Mouse (Mus musculus) heart, embryonic 14.5 days (tissue): ENCODE measurements around the gene Arl15. TPM values are rescaled to one million over a fixed set of nuclear protein-coding genes. Genes with fewer than 3 reads are reported as not detected.

ENCODE experiments used
- ATAC-seq: fragments of 200-750 bp; cut with Nextera tagmentation; 2 replicates; pipeline ENCODE4 v1.8.0; 2017; ENCODE audit warnings: low read depth, moderate TSS enrichment; ENCODE audit not compliant: insufficient number of reproducible peaks, insufficient read depth, low FRiP score
- H3K27ac ChIP-seq, 2 experiments: fragments of 200-500 bp in 1 of 2; fragments of 300-500 bp in 1 of 2; sonication (generic) in 1 of 2; replicated peaks in 1 of 2; 2 replicates each; pipeline ENCODE4 v1.5.1; 2012 to 2014; ENCODE audit warnings: low read depth in 2 of 2, low read length in 2 of 2, control low read depth in 1 of 2, mild to moderate bottlenecking in 1 of 2, mixed read lengths in 1 of 2; ENCODE audit not compliant: control insufficient read depth in 1 of 2, insufficient read depth in 1 of 2
- H3K27me3 ChIP-seq: fragments of 300-500 bp; sonication (generic); 2 replicates; pipeline ENCODE4 v1.6.1; 2014; ENCODE audit warnings: mild to moderate bottlenecking, low read length, control low read depth; ENCODE audit not compliant: control insufficient read depth, insufficient read depth
- H3K36me3 ChIP-seq: fragments of 300-500 bp; sonication (generic); 2 replicates; pipeline ENCODE4 v1.6.1; 2014; ENCODE audit warnings: mild to moderate bottlenecking, control low read depth, low read length, mixed read lengths; ENCODE audit not compliant: control insufficient read depth, insufficient read depth
- H3K4me1 ChIP-seq, 2 experiments: fragments of 200-500 bp in 1 of 2; fragments of 300-500 bp in 1 of 2; sonication (generic) in 1 of 2; 2 replicates each; pipeline ENCODE4 v1.6.1; 2012 to 2014; ENCODE audit warnings: low read length in 2 of 2, control low read depth in 1 of 2, mixed read lengths in 1 of 2; ENCODE audit not compliant: control insufficient read depth in 2 of 2, insufficient read depth in 2 of 2
- H3K4me2 ChIP-seq: fragments of 300-500 bp; sonication (generic); 2 replicates; pipeline ENCODE4 v1.6.1; 2014; ENCODE audit warnings: mild to moderate bottlenecking, low read length
- H3K4me3 ChIP-seq, 2 experiments: fragments of 200-500 bp in 1 of 2; fragments of 300-500 bp in 1 of 2; sonication (generic) in 1 of 2; 2 replicates each; pipeline ENCODE4 v1.5.1; 2012 to 2014; ENCODE audit warnings: low read length in 2 of 2, mild to moderate bottlenecking in 2 of 2, control low read depth in 1 of 2, low read depth in 1 of 2, moderate library complexity in 1 of 2; ENCODE audit not compliant: control insufficient read depth in 1 of 2, insufficient read depth in 1 of 2
- H3K9ac ChIP-seq: fragments of 300-500 bp; sonication (generic); 2 replicates; pipeline ENCODE4 v1.6.1; 2014; ENCODE audit warnings: mild to moderate bottlenecking, low read length
- H3K9me3 ChIP-seq: fragments of 300-500 bp; sonication (generic); 2 replicates; pipeline ENCODE4 v1.6.1; 2016; ENCODE audit warnings: low read length, control low read depth; ENCODE audit not compliant: control insufficient read depth
- WGBS: fragments of 180-500 bp; shearing (Covaris S2); extraction: QIAGEN DNeasy Blood & Tissue Kit; methylation state at CpG from one replicate; pipeline ENCODE4 v1.1.7; 2014; 5-methylcytosine and 5-hydroxymethylcytosine counted together
- polyA plus RNA-seq: library from polyadenylated mRNA; unstranded; fragments of >200 nt; fragmentation: Nextera tagmentation; extraction: Ambion mirVana; gene quantifications from 2 replicates; pipeline ENCODE4 v1.2.1, GENCODE M21; 2014

Arl15 gene
- polyA plus RNA-seq, 1 experiment from 2014 or later, result 8.3 TPM

DNA sequence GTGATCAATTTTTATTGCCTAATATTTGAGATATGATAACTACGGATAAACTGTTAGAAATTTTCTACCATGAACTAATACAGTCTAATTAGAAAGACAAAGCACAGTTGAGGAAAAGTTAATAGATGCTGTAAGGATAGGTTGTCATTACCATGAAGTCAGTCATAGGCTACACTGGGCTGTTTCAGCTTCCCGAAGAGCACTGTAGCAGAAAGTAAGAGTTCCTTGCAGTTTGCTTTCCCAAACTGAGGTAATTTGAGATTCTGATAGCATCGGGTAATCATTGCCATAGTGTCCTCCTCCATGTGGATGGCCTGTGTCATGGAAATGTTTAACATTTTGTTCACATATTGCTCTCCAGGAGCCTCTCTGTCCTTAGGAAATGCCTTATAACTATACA, 195.9 kb downstream of the Arl15 start:
- no peak for ATAC-seq
- peaks cover 5 to 6% of the 10 kb centered on the region in 2 experiments; a peak in 2 of 4 replicates for H3K4me1 ChIP-seq
- no peak overlapping the region for H3K4me3 ChIP-seq
- no peak overlapping the region for H3K27ac ChIP-seq
- H3K36me3 ChIP-seq, result no peaks in the 10 kb centered on the region
- H3K27me3 ChIP-seq, result no peaks in the 10 kb centered on the region
- H3K9ac ChIP-seq, result no peak overlapping the region
- no peak overlapping the region for H3K4me2 ChIP-seq
- no peaks in the 10 kb centered on the region for H3K9me3 ChIP-seq
- 79% methylated on average over 3 of the region's 3 CpGs for WGBS

GRCm38 (mm10) chr13:113990701-113991100, 196.4 kb downstream of the Arl15 start:
- no peak overlapping the region for H3K9ac ChIP-seq
- H3K36me3 ChIP-seq, result no peaks in the 10 kb centered on the region
- H3K9me3 ChIP-seq, result no peaks in the 10 kb centered on the region
- 72% methylated on average over 10 of the region's 10 CpGs for WGBS
- ATAC-seq, result no peak
- no peak overlapping the region for H3K27ac ChIP-seq
- H3K4me1 ChIP-seq, result peaks cover 5 to 6% of the 10 kb centered on the region in 2 experiments; a peak in 2 of 4 replicates
- no peaks in the 10 kb centered on the region for H3K27me3 ChIP-seq
- no peak overlapping the region for H3K4me2 ChIP-seq
- H3K4me3 ChIP-seq, result no peak overlapping the region

- no peaks in the 10 kb centered on the region for H3K36me3 ChIP-seq
- no peak for ATAC-seq
- no peak overlapping the region for H3K4me3 ChIP-seq
- H3K9me3 ChIP-seq, result no peaks in the 10 kb centered on the region
- no peak overlapping the region for H3K9ac ChIP-seq
- H3K4me1 ChIP-seq, result peaks cover 5 to 6% of the 10 kb centered on the region in 2 experiments; a peak in 2 of 4 replicates
- H3K27me3 ChIP-seq, result no peaks in the 10 kb centered on the region
- WGBS, result 88% methylated on average over 2 of the region's 2 CpGs
- no peak overlapping the region for H3K27ac ChIP-seq
- H3K4me2 ChIP-seq, result no peak overlapping the region
These were observed 198.8 kb downstream of the Arl15 start for GRCm38 (mm10) chr13:113993066-113993465.

GRCm38 (mm10) chr13:113994586-113994985, 200.3 kb downstream of the Arl15 start:
- no peak overlapping the region for H3K9ac ChIP-seq
- no peaks in the 10 kb centered on the region for H3K36me3 ChIP-seq
- no peaks in the 10 kb centered on the region for H3K27me3 ChIP-seq
- no peak overlapping the region for H3K27ac ChIP-seq
- no peak overlapping the region for H3K4me3 ChIP-seq
- no peaks in the 10 kb centered on the region for H3K9me3 ChIP-seq
- peaks cover 5 to 6% of the 10 kb centered on the region in 2 experiments; a peak in 2 of 4 replicates for H3K4me1 ChIP-seq
- no peak overlapping the region for H3K4me2 ChIP-seq
- ATAC-seq, result no peak
- 39% methylated on average over 6 of the region's 6 CpGs for WGBS

- 85% methylated on average over 9 of the region's 9 CpGs for WGBS
These were observed 201.4 kb downstream of the Arl15 start for GRCm38 (mm10) chr13:113995490-113996236.

DNA sequence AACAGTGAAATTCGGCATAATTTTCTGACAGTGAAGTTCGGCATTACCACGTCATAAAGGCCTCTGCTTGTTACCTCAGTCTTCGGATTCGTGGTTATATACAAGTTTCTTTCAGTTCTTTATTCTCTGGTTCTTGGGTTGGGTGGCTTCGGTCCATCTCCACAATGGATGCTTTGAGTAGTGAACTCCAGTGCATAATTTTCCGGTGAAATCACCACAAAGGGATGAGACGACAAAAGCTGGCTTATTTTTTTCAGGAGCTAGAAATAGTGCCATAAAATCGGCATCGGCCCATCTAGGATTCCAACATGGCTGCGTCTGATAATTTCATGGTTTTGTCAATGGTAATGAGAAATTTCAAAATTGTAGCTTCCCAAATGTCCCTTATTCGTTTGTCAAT, 204.5 kb downstream of the Arl15 start:
- no peak for ATAC-seq
- WGBS, result 93% methylated on average over 12 of the region's 12 CpGs
- no peak overlapping the region for H3K4me3 ChIP-seq
- no peaks in the 10 kb centered on the region for H3K27me3 ChIP-seq
- no peaks in the 10 kb centered on the region for H3K36me3 ChIP-seq
- H3K9ac ChIP-seq, result no peak overlapping the region
- peaks cover 5 to 6% of the 10 kb centered on the region in 2 experiments; a peak in 2 of 4 replicates for H3K4me1 ChIP-seq
- H3K9me3 ChIP-seq, result no peaks in the 10 kb centered on the region
- no peak overlapping the region for H3K27ac ChIP-seq
- H3K4me2 ChIP-seq, result no peak overlapping the region

More at GRCm38 (mm10) chr13:113995490-113996236, 201.4 kb downstream of the Arl15 start:
- no peak overlapping the region for H3K4me3 ChIP-seq
- H3K9ac ChIP-seq, result no peak overlapping the region
- H3K4me2 ChIP-seq, result no peak overlapping the region
- no peaks in the 10 kb centered on the region for H3K27me3 ChIP-seq
- H3K4me1 ChIP-seq, result peaks cover 5 to 6% of the 10 kb centered on the region in 2 experiments; a peak in 2 of 4 replicates
- H3K9me3 ChIP-seq, result no peaks in the 10 kb centered on the region
- no peak overlapping the region for H3K27ac ChIP-seq
- H3K36me3 ChIP-seq, result no peaks in the 10 kb centered on the region
- ATAC-seq, result no peak

DNA sequence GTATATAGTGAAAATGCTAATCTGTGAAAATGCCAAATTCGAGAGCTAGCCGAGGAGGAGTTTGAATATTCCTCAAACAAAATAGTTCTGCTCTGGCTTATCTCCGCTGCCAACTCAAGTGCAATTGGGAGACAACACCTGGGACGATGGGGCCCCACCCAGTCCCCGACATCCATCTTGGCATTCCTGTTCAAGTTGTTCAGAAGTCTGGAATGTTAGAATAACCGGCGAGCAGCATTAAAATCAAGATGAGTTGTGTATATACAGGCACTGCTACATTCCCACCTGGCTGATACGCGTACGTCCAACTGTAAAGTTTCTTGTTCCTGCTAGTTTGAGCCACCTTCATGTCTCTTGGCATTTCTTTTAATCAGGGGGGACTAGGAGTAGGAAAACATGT, 209.2 kb downstream of the Arl15 start:
- H3K36me3 ChIP-seq, result no peaks in the 10 kb centered on the region

GRCm38 (mm10) chr13:114004191-114004590, 209.9 kb downstream of the Arl15 start:
- H3K9me3 ChIP-seq, result no peaks in the 10 kb centered on the region
- H3K9ac ChIP-seq, result no peak overlapping the region
- H3K36me3 ChIP-seq, result no peaks in the 10 kb centered on the region
- no peak overlapping the region for H3K27ac ChIP-seq
- WGBS, result 78% methylated on average over 6 of the region's 6 CpGs
- no peaks in the 10 kb centered on the region for H3K27me3 ChIP-seq
- no peak for ATAC-seq
- H3K4me3 ChIP-seq, result no peak overlapping the region
- no peaks in the 10 kb centered on the region for H3K4me1 ChIP-seq
- H3K4me2 ChIP-seq, result no peak overlapping the region

More for the DNA sequence above, 209.2 kb downstream of the Arl15 start:
- no peaks in the 10 kb centered on the region for H3K9me3 ChIP-seq
- H3K27ac ChIP-seq, result no peak overlapping the region
- WGBS, result 84% methylated on average over 10 of the region's 10 CpGs
- H3K4me3 ChIP-seq, result no peak overlapping the region
- no peaks in the 10 kb centered on the region for H3K27me3 ChIP-seq
- no peak for ATAC-seq
- no peaks in the 10 kb centered on the region for H3K4me1 ChIP-seq
- H3K4me2 ChIP-seq, result no peak overlapping the region
- no peak overlapping the region for H3K9ac ChIP-seq
